In the genomic region with DNA sequence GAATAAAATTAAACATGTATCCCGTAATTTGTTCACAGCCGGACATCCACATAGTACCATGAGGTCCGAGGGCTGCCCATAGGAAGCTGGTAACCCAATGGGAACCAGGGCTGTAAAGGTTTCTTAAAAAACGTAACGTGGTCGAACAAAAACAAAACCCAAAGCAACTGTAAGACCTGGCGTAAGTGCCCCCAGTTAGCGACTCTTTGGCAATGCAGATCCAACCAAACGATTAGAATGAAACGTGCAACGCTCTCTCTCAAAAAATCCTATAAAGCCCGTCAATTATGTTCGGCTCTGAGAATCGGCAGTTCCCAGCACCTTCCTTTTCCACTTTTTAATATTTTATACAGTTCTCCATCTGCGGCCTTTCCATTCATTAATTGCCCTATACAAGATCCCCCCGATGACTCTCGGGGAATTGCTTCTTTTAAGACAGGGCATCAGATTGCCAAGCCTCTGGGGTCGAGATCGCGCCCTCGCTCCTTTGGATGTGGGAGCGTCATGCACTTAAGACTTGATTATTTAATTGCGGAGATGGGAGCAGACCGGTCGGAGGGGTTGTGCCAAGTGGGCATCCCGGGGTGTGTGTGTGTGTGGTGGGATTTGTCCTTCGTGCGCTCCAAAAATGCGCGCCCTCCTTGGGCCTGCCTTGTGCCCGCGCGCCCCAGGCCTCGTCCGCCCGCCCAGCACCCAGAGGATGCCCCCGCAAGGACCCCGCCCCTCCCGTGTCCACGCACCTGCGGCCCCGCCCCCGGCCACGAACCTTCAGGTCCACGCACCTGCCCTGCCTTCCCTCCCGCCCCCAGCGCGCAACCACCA, we compare ENCODE assay signal across 8 mouse cellular contexts. TPM values are rescaled to one million over a fixed set of nuclear protein-coding genes. Genes with fewer than 3 reads are reported as not detected.
A peak's percentile ranks its signal among the peaks of the same experiment; 100 is the strongest.
DNase-seq lines count a peak whose midpoint lies in the region; ATAC-seq and TF ChIP-seq lines count a peak whose summit lies in the region.

No protein-coding gene starts in this region.

- 2% methylated on average over 46 of the region's 48 CpGs for WGBS in heart, embryonic 16.5 days
- WGBS in forebrain, embryonic 14.5 days: under 1% methylated on average over 48 of the region's 48 CpGs

- no peak for TF ChIP-seq CTCF in G1E (IDR thresholded peaks at IDR 0.05; ENCODE audit: low read depth, low read length)

- no peaks in the 10 kb centered on the region for H3K9me3 ChIP-seq in heart, embryonic 16.5 days (replicated peaks; ENCODE audit: control insufficient read depth, low read length)
- no peaks in the 10 kb centered on the region for H3K9me3 ChIP-seq in G1E (replicated peaks)
- H3K9me3 ChIP-seq in forebrain, embryonic 14.5 days (replicated peaks; ENCODE audit: control insufficient read depth, low read length): no peaks in the 10 kb centered on the region

- H3K36me3 ChIP-seq in heart, embryonic 16.5 days (ENCODE audit: control insufficient read depth, insufficient read depth): no peaks in the 10 kb centered on the region
- peaks cover 14% of the 10 kb centered on the region for H3K36me3 ChIP-seq in G1E (replicated peaks)
- no peaks in the 10 kb centered on the region for H3K36me3 ChIP-seq in forebrain, embryonic 14.5 days (ENCODE audit: control insufficient read depth, insufficient read depth, low read length)

- DNase-seq in heart, postnatal 4 days: no peak
- no peak for DNase-seq in G1E (ENCODE audit: low spot score)
- no peak for DNase-seq in forebrain, embryonic 14.5 days (ENCODE audit: low spot score)
- peak; percentile 42 for DNase-seq in lung, postnatal 25 days (ENCODE audit: low spot score)
- DNase-seq in adrenal gland, postnatal 25 days: no peak
- DNase-seq in layer of hippocampus, postnatal 25 days (ENCODE audit: extremely low spot score in 1 of 2, low spot score in 1 of 2): no peak

- H3K27ac ChIP-seq in heart, embryonic 16.5 days (ENCODE audit: low read length): peak overlapping the region; percentile 62
- peak overlapping the region; percentile 99 for H3K27ac ChIP-seq in forebrain, embryonic 14.5 days (ENCODE audit: low read depth, low read length)

- peak; percentile 5 for ATAC-seq in heart, embryonic 16.5 days (replicated peaks; ENCODE audit: extremely low read depth, insufficient read depth, low FRiP score)
- no peak for ATAC-seq in G1E (ENCODE audit: extremely low read depth, insufficient number of reproducible peaks, low FRiP score, poor library complexity, severe bottlenecking)
- peak; percentile 25 for ATAC-seq in forebrain, embryonic 14.5 days
- no peak for ATAC-seq in inflammation-experienced regulatory T-cells, adult 6 months

- H3K4me1 ChIP-seq in heart, embryonic 16.5 days (ENCODE audit: control insufficient read depth, insufficient read depth, low read length): peaks cover 25% of the 10 kb centered on the region
- peaks cover 24% of the 10 kb centered on the region for H3K4me1 ChIP-seq in G1E (ENCODE audit: insufficient read depth, low read depth, low read length)
- peaks cover 22% of the 10 kb centered on the region for H3K4me1 ChIP-seq in forebrain, embryonic 14.5 days (ENCODE audit: control insufficient read depth, insufficient read depth, low read length)

- peak overlapping the region; percentile 95 for H3K4me3 ChIP-seq in heart, embryonic 16.5 days (ENCODE audit: low read length)
- H3K4me3 ChIP-seq in G1E (ENCODE audit: low read depth, low read length): peak overlapping the region; percentile 92
- peak overlapping the region; percentile 88 for H3K4me3 ChIP-seq in forebrain, embryonic 14.5 days (ENCODE audit: low read depth, low read length)

- peak overlapping the region; percentile 82 for H3K4me2 ChIP-seq in heart, embryonic 16.5 days (ENCODE audit: low read depth, low read length)
- peak overlapping the region; percentile 66 for H3K4me2 ChIP-seq in forebrain, embryonic 14.5 days (ENCODE audit: low read length)

- no peaks in the 10 kb centered on the region for H3K27me3 ChIP-seq in heart, embryonic 16.5 days (ENCODE audit: control insufficient read depth, insufficient read depth, low read length)
- no peaks in the 10 kb centered on the region for H3K27me3 ChIP-seq in G1E (ENCODE audit: insufficient read depth, low read length)
- H3K27me3 ChIP-seq in forebrain, embryonic 14.5 days (replicated peaks; ENCODE audit: control insufficient read depth, insufficient read depth, low read length): no peaks in the 10 kb centered on the region

- peak overlapping the region; percentile 76 for H3K9ac ChIP-seq in heart, embryonic 16.5 days (ENCODE audit: low read length)
- H3K9ac ChIP-seq in forebrain, embryonic 14.5 days (ENCODE audit: low read length): peak overlapping the region; percentile 87

RNA-seq across cellular contexts. Expression of gene Anp32a, which starts 0.6 kb away (rescaled TPM):
- 141 and 176 TPM in 2 replicates for polyA plus RNA-seq in heart, embryonic 16.5 days (2015; fragmentation: Nextera tagmentation; extraction: Ambion mirVana)
- 100 to 1,000 TPM; 255 to 279 TPM for total RNA-seq in heart, postnatal 4 days (2021)
- 565 and 646 TPM in 2 replicates for total RNA-seq in G1E (2014; fragmentation: Nextera tagmentation)
- total RNA-seq in G1E (2017): 481 and 765 TPM in 2 replicates
- polyA plus RNA-seq in G1E (2012): 246 and 734 TPM in 2 replicates
- 115 and 118 TPM in 2 replicates for polyA plus RNA-seq in forebrain, embryonic 14.5 days (2014; fragmentation: Nextera tagmentation; extraction: Ambion mirVana)
- total RNA-seq in adrenal gland, postnatal 25 days (2021): 271 and 320 TPM in 2 replicates
- 100 to 1,000 TPM in 2 of 3 experiments, 10 to 100 TPM in 1; 81.5 to 158 (median 100) TPM for polyA plus RNA-seq in inflammation-experienced regulatory T-cells, adult 6 months (2017; shearing (Covaris generic))
- 100 to 1,000 TPM; 285 to 296 TPM for total RNA-seq in layer of hippocampus, postnatal 25 days (2021)

RNA-seq across cellular contexts. Expression of gene Spesp1, which starts 58.5 kb away (rescaled TPM):
- not detected in 2 replicates for polyA plus RNA-seq in heart, embryonic 16.5 days (2015; fragmentation: Nextera tagmentation; extraction: Ambion mirVana)
- not detected for total RNA-seq in heart, postnatal 4 days (2021)
- not detected in 2 replicates for total RNA-seq in G1E (2014; fragmentation: Nextera tagmentation)
- 0.06 and 0.22 TPM in 2 replicates for total RNA-seq in G1E (2017)
- not detected in 2 replicates for polyA plus RNA-seq in G1E (2012)
- not detected in 2 replicates for polyA plus RNA-seq in forebrain, embryonic 14.5 days (2014; fragmentation: Nextera tagmentation; extraction: Ambion mirVana)
- total RNA-seq in adrenal gland, postnatal 25 days (2021): not detected in 2 replicates
- polyA plus RNA-seq in inflammation-experienced regulatory T-cells, adult 6 months (2017; shearing (Covaris generic)): not detected
- under 1 TPM; 0.16 to 0.17 TPM for total RNA-seq in layer of hippocampus, postnatal 25 days (2021)

Comparison
In these comparisons a context has a peak if more than half of its experiments do, and no peak if none do; other contexts are left out.
1. ATAC-seq: peak in heart, embryonic 16.5 days (single experiment) and forebrain, embryonic 14.5 days (single experiment); none in G1E (single experiment) and inflammation-experienced regulatory T-cells, adult 6 months (single experiment).
2. Peak in every context shown above with its lines, with median percentiles within 50 percentile points of each other: H3K4me3 ChIP-seq.